Mouse (Mus musculus) gastrocnemius, postnatal 14 days (tissue): ENCODE measurements at regions not wholly inside any gene's neighbourhood (a gene's known extent, or its start where the extent isn't known, plus 50 kb on each side); places are given as distances from the start of the nearest gene placed in this dataset.
"Not testable (repeated sequence)": the region's sequence is repeated elsewhere in the genome, so short reads cannot be mapped to it uniquely, and the experiment has no call there.

ENCODE experiments used
- DNase-seq: peaks from one replicate; pipeline ENCODE4 v3.0.0; 2021; ENCODE audit warnings: mixed read lengths
- intact Hi-C: fragments of 180-260 bp; cut with DNase I; formaldehyde crosslinking; loops from one replicate; pipeline ENCODE4 v1.15.1; 2025; ENCODE audit warnings: low total_unique reads

DNA sequence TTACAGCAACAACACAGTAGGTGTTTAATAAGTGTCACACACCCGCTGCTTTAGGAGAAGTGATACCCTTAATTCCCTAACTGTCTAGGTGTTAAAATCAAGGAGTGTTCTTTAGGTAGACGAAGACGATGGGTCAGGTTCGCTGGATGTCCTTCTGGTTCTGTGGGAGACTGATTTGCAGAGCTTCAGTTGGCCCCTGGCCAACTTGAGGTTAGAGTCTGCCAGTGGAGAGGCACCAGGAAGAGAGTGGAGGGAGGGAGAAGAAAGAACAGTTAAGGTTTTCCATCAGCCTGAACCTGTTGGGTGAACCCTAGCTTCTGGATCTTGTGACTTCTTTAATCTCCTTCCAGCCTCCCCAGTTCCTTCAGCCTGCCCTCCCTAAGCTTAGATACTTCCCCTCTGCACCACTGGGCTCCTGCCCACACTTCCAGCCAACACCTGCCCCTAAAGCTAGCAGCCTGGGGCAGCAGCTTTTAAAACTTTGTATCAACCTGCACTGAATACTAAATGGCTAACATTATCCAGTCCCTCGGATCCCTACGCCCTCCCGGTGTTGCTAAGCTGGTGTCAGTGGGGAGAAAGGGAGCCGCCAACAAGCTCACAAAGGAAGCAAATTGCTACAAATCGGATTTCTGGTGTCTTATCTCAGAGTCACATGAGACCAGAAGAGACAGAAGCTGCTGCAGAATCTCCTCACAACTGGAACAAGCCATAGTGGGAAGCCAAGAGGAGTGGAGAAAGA, 62.1 kb upstream of the Adgrl1 start:
- intact Hi-C loops = no loop called here
- no peak for DNase-seq

DNA sequence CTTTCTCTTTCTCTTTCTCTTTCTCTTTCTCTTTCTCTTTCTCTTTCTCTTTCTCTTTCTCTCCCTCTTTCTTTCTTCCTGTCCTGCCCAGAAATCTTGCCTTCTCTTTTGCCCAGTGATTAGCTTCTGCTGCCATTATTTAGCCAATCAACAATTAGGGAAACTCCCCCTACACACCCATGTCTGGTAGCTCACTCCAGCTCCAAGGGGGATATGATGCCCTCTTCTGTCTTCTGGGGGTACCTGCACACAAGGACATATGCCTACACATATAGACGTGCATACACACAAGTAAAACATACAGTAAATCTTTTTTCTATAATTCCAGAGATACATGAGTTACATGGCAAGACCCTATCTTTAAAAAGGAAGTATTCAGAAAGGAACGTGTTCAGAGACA, 70.1 kb upstream of the Adgrl1 start:
- no peak for DNase-seq
- intact Hi-C loops = no loop called here

DNA sequence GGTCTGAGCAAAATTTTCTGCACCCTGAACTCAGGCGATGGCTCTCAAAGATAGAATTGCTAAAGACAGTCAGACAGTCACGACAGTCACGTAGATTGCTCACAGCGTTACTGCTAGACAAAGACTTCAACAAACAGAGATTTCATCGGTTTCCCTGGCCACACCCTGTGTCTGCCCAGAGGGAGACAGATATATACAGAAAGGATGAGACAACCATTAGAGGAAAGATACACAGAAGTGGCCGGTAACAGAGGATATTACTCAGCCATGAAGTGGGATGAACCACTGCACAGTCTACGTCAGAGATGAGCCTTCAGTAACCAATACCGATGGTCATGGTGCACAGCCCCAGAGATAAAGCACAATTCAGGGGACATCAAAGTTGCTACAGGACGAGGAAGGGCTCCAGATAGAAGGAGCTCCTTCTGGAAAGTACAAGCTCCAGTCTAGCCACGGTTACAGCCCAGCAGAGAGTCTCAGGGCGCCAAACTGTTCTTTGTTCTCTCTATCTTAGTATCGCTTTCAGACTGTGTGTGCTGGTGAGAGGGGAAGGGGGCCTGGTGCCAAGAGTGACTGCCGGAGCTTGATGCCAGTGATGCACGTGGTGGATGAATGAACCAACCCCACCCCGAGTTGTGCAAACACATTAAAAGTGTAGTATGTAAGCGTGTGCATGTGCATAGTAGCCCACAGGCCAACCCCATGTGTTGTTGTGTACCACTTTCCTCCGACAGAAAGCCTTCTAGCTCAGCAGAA, 74.8 kb upstream of the Adgrl1 start:
- DNase-seq = no peak
- intact Hi-C loops = no loop called here

DNA sequence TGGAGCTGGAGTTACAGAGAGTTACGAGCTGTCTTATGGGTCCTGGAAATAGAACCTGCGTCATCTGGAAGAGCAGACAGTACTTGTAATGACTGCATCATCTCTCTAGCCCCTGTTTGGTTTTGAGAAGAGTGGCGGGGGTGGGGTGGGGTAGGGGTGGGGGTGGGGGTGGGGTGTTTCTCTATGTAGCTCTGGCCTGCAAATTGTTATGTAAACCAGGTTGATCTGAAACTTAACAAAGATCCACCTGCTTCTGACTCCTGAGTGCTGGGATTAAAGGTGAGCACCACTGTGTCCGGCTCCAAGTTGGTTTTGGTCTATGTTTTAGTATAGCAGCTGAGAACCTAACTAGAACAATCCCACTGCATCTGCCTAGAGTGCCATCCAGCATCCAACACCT, 78.0 kb upstream of the Adgre5 start:
- no peak for DNase-seq
- intact Hi-C loops = no loop called here

DNA sequence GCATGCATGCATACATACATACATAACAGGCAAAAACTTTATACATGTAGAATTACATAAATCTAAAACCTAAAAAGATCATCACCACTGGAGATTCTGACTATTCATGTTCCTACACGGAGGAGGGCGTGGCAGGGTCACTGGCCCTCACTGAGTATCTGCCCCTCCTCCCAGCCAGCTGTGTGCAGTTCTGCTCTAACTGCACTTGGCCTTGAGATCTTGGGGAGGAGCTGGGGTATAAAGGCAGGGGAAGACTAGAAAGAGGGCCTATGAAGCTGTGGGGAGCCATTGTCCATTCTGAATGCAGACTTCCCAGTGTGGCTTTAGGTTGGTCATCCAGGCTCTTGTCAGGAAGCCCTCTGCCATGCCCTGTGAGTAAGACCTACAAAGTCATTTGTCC, 69.5 kb upstream of the Adgre5 start:
- peak; percentile 10 for DNase-seq
- intact Hi-C loops = no loop called here

DNA sequence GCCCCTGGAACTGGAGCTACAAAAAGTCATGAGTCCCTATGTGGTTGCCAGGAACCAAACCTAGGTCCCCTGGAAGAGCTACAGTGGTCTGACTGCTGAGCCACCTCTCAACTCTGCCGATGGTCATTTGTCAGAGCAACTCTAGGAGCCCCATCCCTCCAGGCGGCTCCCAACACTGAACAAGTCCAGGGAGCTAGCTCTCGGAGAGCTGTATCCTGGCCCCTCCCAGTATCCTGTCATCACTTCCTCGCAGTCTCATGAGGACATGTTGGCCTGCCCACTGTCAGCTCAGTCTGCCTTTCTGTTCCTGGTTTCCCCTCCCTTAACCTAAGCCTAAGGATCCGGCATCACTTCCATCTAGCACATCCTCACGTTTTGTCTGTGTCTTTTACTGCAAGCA, 64.5 kb upstream of the Adgre5 start:
- no peak for DNase-seq
- intact Hi-C loops = no loop called here

DNA sequence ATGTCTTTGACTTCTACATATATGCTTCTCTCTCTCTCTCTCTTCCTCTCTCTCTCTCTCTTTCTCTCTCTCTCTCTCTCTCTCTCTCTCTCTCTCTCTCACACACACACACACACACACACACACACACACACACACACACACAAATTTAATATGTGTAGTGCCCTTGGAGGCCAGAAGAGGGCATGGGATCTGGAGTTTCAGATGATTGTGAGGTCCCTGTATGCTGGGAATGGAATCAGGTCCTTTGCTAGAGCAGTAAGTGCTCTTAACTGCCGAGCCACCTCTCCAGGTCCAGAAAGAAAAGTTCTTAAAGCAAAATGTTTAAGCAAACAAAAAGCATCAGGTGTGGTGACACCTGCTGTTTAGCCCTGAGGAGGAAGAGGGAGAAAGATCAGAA, 62.2 kb upstream of the Adgre5 start:
- DNase-seq, intact Hi-C loops: not testable (repeated sequence)

DNA sequence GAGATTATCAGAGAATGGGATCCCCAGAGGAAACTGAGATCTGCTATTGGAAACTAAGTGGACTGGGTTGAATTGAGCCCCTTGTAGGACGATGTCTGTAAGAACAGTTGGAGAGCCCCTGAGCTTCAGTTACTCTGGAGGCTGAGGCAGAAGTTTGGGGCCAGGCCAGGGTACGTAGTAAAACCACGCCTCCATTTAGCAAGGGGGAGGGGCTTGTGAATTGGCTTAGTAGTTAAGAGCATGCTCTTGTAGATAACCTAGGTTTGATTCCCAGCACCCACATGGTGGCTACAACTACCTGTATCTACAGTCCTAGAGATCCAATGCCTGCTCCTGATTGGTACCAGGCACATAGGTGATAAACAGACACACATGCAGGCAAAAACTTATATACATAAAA, 61.4 kb upstream of the Adgre5 start:
- intact Hi-C loops = no loop called here

DNA sequence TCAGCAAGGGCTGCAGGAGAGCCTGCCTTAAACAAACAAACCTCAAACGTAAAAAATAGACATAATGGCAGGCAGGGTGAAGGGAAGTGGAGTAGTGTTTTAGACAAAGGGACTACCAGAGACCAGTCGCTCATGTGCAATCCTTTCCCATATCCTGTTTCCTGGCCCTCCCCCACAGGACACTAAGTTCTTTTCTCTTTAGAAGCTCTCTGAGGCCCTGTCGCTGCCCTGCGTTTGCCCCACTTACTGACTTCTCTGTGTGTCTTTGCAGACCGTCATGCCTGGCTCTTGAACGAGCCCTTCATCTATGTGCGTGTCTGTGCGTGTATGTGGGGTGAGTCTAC, 58.5 kb upstream of the Adgre5 start:
- intact Hi-C loops = no loop called here
- no peak for DNase-seq

More for the DNA sequence above, 61.4 kb upstream of the Adgre5 start:
- no peak for DNase-seq

DNA sequence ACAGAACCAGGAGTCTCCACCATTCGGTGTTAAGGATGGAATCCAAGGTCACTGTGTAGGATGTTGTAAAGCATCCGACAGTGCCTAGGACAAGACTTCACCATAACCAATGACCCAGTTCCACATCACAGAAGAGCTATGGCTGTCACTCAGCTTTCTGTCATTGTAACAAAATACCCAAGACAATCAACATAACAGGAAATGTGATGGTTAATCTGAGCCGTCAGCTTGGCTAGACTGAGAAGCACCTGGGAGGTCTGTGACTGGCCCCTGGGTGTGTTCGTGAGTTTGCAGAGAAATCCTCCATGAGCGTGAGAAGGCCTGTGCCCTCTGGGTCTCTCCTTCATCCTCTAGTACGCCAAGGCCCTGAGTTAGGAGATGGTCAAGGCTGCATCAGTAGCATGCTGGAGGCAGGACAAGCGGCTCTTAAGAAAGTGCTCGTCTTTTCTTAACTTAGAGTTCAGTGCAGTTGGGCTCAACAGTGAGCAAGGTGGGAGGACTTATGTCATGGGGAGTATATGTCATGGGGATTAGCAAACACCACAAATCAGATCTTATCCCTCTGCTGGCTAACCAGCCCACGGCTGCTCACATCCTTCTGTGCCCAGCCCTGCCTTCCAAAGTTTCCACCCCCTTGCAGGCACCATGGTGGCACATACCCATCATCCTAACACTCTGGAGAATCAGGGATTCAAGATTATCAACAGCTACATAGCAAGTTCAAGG, 57.9 kb upstream of the Adgre5 start:
- no peak for DNase-seq
- intact Hi-C loops = no loop called here

DNA sequence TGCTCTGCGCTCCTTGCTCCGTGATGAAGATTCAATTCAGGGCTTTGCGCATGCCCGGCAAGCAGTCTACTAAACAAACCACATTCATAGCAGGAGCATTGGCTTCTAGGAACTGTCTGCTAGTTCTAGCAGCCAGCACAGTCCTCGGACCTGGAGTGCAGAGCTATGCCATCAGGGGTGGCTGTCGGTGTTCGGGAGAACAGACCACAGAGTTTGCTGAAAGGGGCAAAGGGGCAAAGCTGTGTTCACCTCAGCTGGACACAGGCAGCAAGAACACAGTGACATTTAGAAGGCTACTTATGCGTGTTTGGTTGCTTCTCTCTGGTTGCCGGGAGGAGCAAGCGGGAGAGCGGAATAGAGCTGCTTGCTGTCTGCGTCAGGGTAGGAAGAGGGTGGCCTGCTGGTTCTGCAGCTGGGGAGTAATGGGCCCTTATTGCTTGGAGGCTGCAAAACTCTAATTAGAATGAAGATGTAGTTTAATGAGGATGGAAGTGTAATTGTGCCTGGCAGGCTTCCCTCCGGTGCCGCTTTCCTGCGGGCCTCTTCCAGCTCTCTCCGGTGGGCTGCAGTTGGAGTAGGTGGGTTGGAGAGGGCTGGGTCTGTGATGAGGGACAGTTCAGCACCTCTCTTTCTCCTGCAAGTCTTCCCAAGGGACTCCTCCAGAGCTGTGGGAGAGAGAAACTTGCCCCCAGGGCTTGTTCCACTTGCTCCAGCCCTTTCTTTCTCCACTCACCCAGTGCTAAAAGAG, 52.5 kb upstream of the Adgre5 start:
- DNase-seq = no peak
- intact Hi-C loops = no loop called here
